ENCODE assay signal across 24 mouse cellular contexts in the genomic region with DNA sequence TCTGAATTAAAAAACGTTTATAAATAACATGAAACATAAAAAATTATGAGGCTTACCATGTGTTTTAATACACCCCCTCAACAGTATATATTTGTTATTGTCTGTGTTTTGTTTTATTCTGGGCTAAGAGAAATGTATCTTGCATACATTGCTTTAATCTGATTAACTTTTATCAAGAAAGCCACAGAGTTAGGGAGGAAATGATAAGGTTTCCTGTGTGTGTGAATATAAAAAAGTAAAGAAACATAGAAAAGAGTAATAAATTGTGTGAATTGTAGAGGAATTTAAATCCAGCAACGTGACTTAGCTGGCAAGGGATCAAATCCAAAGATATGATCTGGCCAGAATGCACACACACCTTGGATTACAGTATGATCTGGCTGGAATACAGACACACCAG.
"Had no signal": no experiment of that assay in that cellular context is flagged by ENCODE, and none has a peak within 500 bp of the region (broad histone marks: within the 10 kb centered on the region; RNA-seq: fewer than 3 reads in every experiment).

No protein-coding gene starts in this region.

- DNase-seq: kidney, adult 8-10 months; kidney, postnatal 10 days; kidney, postnatal 36 days; layer of hippocampus, postnatal 36 days; left cerebral cortex, postnatal 4 days; lung, adult 18-20 months; lung, postnatal 10 days; lung, postnatal 36 days; midbrain, embryonic 14.5 days; right cerebral cortex, adult 18-20 months; right cerebral cortex, postnatal 14 days; right cerebral cortex, postnatal 4 days; thymus, adult 2 months; thymus, postnatal 14 days; thymus, postnatal 4 days had no signal

- H3K4me1 ChIP-seq: kidney, embryonic 15.5 days; limb, embryonic 12.5 days; limb, embryonic 15.5 days; liver, embryonic 12.5 days; liver, embryonic 15.5 days; lung, embryonic 15.5 days; neural tube, embryonic 12.5 days; neural tube, embryonic 15.5 days had no signal

- H3K27me3 ChIP-seq: kidney, embryonic 15.5 days; limb, embryonic 12.5 days; limb, embryonic 15.5 days; liver, embryonic 12.5 days; liver, embryonic 15.5 days; lung, embryonic 15.5 days; neural tube, embryonic 12.5 days; neural tube, embryonic 15.5 days had no signal

- H3K9me3 ChIP-seq: kidney, embryonic 15.5 days; limb, embryonic 12.5 days; limb, embryonic 15.5 days; liver, embryonic 12.5 days; liver, embryonic 15.5 days; lung, embryonic 15.5 days; neural tube, embryonic 12.5 days; neural tube, embryonic 15.5 days had no signal

- H3K4me3 ChIP-seq: kidney, embryonic 15.5 days; left cerebral cortex, adult 2 months; limb, embryonic 12.5 days; limb, embryonic 15.5 days; liver, embryonic 12.5 days; liver, embryonic 15.5 days; lung, embryonic 15.5 days; neural tube, embryonic 12.5 days; neural tube, embryonic 15.5 days had no signal

- ATAC-seq: liver, embryonic 12.5 days had no signal

- H3K36me3 ChIP-seq: kidney, embryonic 15.5 days; limb, embryonic 12.5 days; limb, embryonic 15.5 days; liver, embryonic 12.5 days; liver, embryonic 15.5 days; lung, embryonic 15.5 days; neural tube, embryonic 12.5 days; neural tube, embryonic 15.5 days had no signal
